Mouse (Mus musculus): ENCODE measurements at regions not wholly inside any gene's neighbourhood (a gene's known extent, or its start where the extent isn't known, plus 50 kb on each side); places are given as distances from the start of the nearest gene placed in this dataset.
A peak's percentile ranks its signal among the peaks of the same experiment; 100 is the strongest.

DNA sequence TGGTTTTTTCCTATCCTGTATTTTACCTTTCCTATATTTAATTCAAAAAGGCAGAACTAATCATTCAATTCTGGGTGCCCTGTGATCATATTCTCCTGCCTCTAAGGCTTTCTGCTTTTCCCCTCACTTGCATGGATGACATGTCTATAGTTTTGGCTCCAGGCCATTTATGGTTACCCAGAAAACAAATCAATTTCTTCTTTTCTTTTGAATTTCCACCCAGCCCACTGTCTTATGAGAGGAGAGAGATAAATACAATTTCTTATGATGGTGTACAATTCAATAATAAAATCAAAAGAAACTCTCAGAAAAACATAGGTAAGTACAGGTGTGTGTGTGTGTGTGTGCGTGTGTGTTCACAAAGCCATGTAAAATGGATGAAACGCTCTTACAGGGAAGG, 187.3 kb upstream of the Gm11146 start:
- Histone ChIP-seq H3K4me1 (replicated peaks) (peaks cover 27% of the 10 kb centered on the region), H3K9ac (replicated peaks) (no peak overlapping the region), H3K4me3 (replicated peaks) (no peak overlapping the region), H3K4me2 (replicated peaks) (no peak overlapping the region), H3K27me3 (no peaks in the 10 kb centered on the region), H3K36me3 (no peaks in the 10 kb centered on the region), H3K27ac (peak overlapping the region; percentile 90), H3K9me3 (no peaks in the 10 kb centered on the region)
- ATAC-seq, result no peak
- 64% methylated on average over 2 of the region's 2 CpGs for WGBS

GRCm38 (mm10) chr16:77788781-77789150, 186.9 kb upstream of the Gm11146 start:
- no peaks in the 10 kb centered on the region for H3K27me3 ChIP-seq
- no peak for ATAC-seq
- no peak overlapping the region for H3K4me3 ChIP-seq (replicated peaks)
- H3K27ac ChIP-seq, result peak overlapping the region; percentile 90
- no peaks in the 10 kb centered on the region for H3K36me3 ChIP-seq
- H3K9ac ChIP-seq (replicated peaks), result peak overlapping the region; percentile 44; the same call in 1 of the 2 replicates
- peaks cover 27% of the 10 kb centered on the region for H3K4me1 ChIP-seq (replicated peaks)
- 76% methylated on average over 6 of the region's 6 CpGs for WGBS
- no peak overlapping the region for H3K4me2 ChIP-seq (replicated peaks)
- no peaks in the 10 kb centered on the region for H3K9me3 ChIP-seq

DNA sequence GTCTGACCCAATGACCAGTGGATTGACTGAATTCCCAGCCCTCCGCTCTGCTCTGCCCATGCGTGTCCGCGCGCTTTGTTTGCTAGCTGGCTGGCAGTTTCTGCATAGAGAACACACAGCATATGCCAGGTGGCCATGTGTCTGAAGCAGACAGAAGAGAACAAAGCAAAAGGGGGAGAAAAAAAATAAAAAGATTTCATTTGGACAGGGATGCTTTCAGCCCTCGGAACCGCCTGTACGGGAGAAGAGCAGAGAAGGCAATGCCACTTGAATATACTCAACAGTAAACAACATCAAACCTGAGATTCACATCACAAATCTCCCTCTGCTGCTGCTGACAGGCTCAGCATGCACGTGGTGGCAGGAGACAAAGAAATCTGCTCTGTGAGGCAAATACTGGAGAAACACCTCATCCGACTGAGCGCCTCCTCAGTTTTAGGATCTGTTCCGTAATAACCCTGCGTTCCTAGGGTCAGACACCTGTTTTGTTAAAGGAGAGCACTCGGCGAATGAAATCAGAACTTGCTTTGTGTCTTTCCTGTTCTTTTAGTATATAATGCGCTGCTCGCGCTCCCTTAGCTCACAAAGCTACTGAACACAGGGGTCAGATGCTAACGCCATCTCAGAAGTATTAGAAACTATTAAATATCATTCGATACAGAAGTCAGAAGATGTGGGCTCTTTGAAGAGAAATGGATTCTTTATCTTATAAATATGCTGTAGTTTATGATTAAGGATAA, 186.3 kb upstream of the Gm11146 start:
- 30% methylated on average over 20 of the region's 20 CpGs for WGBS
- Histone ChIP-seq H3K36me3 (no peaks in the 10 kb centered on the region), H3K9me3 (no peaks in the 10 kb centered on the region), H3K4me3 (replicated peaks) (no peak overlapping the region), H3K4me2 (replicated peaks) (peak overlapping the region; percentile 35), H3K4me1 (replicated peaks) (peaks cover 27% of the 10 kb centered on the region), H3K27ac (peak overlapping the region; percentile 90), H3K27me3 (no peaks in the 10 kb centered on the region), H3K9ac (replicated peaks) (peak overlapping the region; percentile 44)
- ATAC-seq, result peak; percentile 97

- H3K27me3 ChIP-seq, result no peaks in the 10 kb centered on the region
- no peak overlapping the region for H3K9ac ChIP-seq (replicated peaks)
- H3K9me3 ChIP-seq, result no peaks in the 10 kb centered on the region
- no peaks in the 10 kb centered on the region for H3K36me3 ChIP-seq
- peaks cover 27% of the 10 kb centered on the region for H3K4me1 ChIP-seq (replicated peaks)
- H3K4me2 ChIP-seq (replicated peaks), result no peak overlapping the region
- no peak overlapping the region for H3K4me3 ChIP-seq (replicated peaks)
- no peak for ATAC-seq
- peak overlapping the region; percentile 51 for H3K27ac ChIP-seq
- 79% methylated on average over 5 of the region's 5 CpGs for WGBS
Measured at GRCm38 (mm10) chr16:77787025-77787424, 185.1 kb upstream of the Gm11146 start.

GRCm38 (mm10) chr16:77779019-77779418, 177.1 kb upstream of the Gm11146 start:
- H3K4me2 ChIP-seq (replicated peaks), result no peak overlapping the region
- WGBS, result 80% methylated on average over 1 of the region's 1 CpGs
- H3K9ac ChIP-seq (replicated peaks), result no peak overlapping the region
- no peaks in the 10 kb centered on the region for H3K4me1 ChIP-seq (replicated peaks)
- H3K36me3 ChIP-seq, result no peaks in the 10 kb centered on the region
- H3K9me3 ChIP-seq, result no peaks in the 10 kb centered on the region
- ATAC-seq, result no peak
- H3K27me3 ChIP-seq, result no peaks in the 10 kb centered on the region
- no peak overlapping the region for H3K4me3 ChIP-seq (replicated peaks)
- H3K27ac ChIP-seq, result no peak overlapping the region

- H3K27ac ChIP-seq, result no peak overlapping the region
- H3K27me3 ChIP-seq, result no peaks in the 10 kb centered on the region
- no peaks in the 10 kb centered on the region for H3K36me3 ChIP-seq
- no peak overlapping the region for H3K9ac ChIP-seq (replicated peaks)
- H3K4me2 ChIP-seq (replicated peaks), result no peak overlapping the region
- WGBS, result 78% methylated on average over 3 of the region's 3 CpGs
- H3K9me3 ChIP-seq, result no peaks in the 10 kb centered on the region
- H3K4me1 ChIP-seq (replicated peaks), result no peaks in the 10 kb centered on the region
- no peak overlapping the region for H3K4me3 ChIP-seq (replicated peaks)
- no peak for ATAC-seq
Measured at GRCm38 (mm10) chr16:77772075-77772474, 170.2 kb upstream of the Gm11146 start.

DNA sequence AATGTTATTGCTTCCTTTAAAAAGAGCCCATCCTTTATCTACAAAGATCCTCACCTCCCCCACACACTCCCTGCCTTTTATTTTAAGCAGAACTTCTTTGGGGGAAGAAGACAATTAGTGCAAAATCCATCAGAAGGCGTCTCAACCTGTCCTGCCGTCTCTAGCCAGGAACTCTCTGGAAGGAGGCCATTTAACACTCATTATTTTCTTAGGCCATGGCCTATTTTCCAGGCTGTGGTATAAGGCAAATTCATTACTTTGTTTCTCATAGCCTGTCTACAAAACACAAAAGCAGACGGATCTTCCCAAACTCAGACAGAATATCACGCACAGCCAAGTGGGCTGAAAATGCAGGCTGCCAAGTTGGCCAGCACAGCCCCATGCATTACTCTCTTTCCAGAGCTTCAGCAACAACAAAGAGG, 159.0 kb upstream of the Gm11146 start:
- Histone ChIP-seq H3K4me2 (replicated peaks) (no peak overlapping the region), H3K9me3 (no peaks in the 10 kb centered on the region), H3K9ac (replicated peaks) (no peak overlapping the region), H3K4me1 (replicated peaks) (no peaks in the 10 kb centered on the region), H3K27me3 (no peaks in the 10 kb centered on the region), H3K4me3 (replicated peaks) (no peak overlapping the region), H3K27ac (0 out of 2 replicates have a peak overlapping the region, but pooled peaks have one; percentile 80), H3K36me3 (no peaks in the 10 kb centered on the region)
- no peak for ATAC-seq
- WGBS, result 85% methylated on average over 4 of the region's 4 CpGs

DNA sequence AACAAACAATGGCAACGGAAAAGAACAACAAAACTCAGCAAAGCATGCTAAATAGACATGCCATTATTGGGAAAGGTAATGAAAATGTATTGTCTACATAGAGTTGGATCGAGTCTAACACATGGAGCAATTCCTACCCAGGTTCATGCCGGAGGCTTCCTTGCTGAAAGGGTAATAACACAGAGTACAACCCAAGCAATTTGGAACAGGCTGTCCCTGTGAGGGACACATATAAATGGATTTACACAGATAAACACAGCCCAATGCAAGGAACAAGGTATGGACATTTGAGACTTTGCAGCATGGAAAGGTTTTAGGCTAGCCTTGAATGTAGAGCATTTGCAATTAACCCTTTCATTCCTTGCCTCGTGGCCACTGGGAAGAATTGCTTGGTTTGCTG, 158.6 kb upstream of the Gm11146 start:
- H3K27me3 ChIP-seq, result no peaks in the 10 kb centered on the region
- ATAC-seq, result no peak
- no peak overlapping the region for H3K9ac ChIP-seq (replicated peaks)
- H3K9me3 ChIP-seq, result no peaks in the 10 kb centered on the region
- WGBS, result 87% methylated on average over 4 of the region's 4 CpGs
- no peaks in the 10 kb centered on the region for H3K4me1 ChIP-seq (replicated peaks)
- H3K4me3 ChIP-seq (replicated peaks), result no peak overlapping the region
- peak overlapping the region; percentile 80 for H3K27ac ChIP-seq
- no peak overlapping the region for H3K4me2 ChIP-seq (replicated peaks)
- H3K36me3 ChIP-seq, result no peaks in the 10 kb centered on the region

GRCm38 (mm10) chr16:77759997-77760396, 158.1 kb upstream of the Gm11146 start:
- H3K9ac ChIP-seq (replicated peaks), result no peak overlapping the region
- no peak overlapping the region for H3K4me2 ChIP-seq (replicated peaks)
- WGBS, result 73% methylated on average over 10 of the region's 10 CpGs
- H3K9me3 ChIP-seq, result no peaks in the 10 kb centered on the region
- H3K27ac ChIP-seq, result peak overlapping the region; percentile 80
- H3K4me3 ChIP-seq (replicated peaks), result no peak overlapping the region
- no peaks in the 10 kb centered on the region for H3K36me3 ChIP-seq
- H3K27me3 ChIP-seq, result no peaks in the 10 kb centered on the region
- peak; percentile 82 for ATAC-seq
- H3K4me1 ChIP-seq (replicated peaks), result no peaks in the 10 kb centered on the region

- no peaks in the 10 kb centered on the region for H3K27me3 ChIP-seq
- no peaks in the 10 kb centered on the region for H3K4me1 ChIP-seq (replicated peaks)
- no peak overlapping the region for H3K4me2 ChIP-seq (replicated peaks)
- no peak for ATAC-seq
- no peaks in the 10 kb centered on the region for H3K9me3 ChIP-seq
- WGBS, result 89% methylated on average over 6 of the region's 6 CpGs
- H3K9ac ChIP-seq (replicated peaks), result no peak overlapping the region
- no peak overlapping the region for H3K4me3 ChIP-seq (replicated peaks)
- no peaks in the 10 kb centered on the region for H3K36me3 ChIP-seq
- no peak overlapping the region for H3K27ac ChIP-seq
Measured at GRCm38 (mm10) chr16:77754882-77755281, 153.0 kb upstream of the Gm11146 start.

- Histone ChIP-seq H3K4me3 (replicated peaks) (no peak overlapping the region), H3K4me1 (replicated peaks) (no peaks in the 10 kb centered on the region), H3K27ac (no peak overlapping the region), H3K36me3 (no peaks in the 10 kb centered on the region), H3K9me3 (no peaks in the 10 kb centered on the region), H3K4me2 (replicated peaks) (no peak overlapping the region), H3K27me3 (no peaks in the 10 kb centered on the region), H3K9ac (replicated peaks) (no peak overlapping the region)
- 96% methylated on average over 2 of the region's 2 CpGs for WGBS
- ATAC-seq, result no peak
Measured at GRCm38 (mm10) chr16:77749474-77749873, 147.6 kb upstream of the Gm11146 start.

DNA sequence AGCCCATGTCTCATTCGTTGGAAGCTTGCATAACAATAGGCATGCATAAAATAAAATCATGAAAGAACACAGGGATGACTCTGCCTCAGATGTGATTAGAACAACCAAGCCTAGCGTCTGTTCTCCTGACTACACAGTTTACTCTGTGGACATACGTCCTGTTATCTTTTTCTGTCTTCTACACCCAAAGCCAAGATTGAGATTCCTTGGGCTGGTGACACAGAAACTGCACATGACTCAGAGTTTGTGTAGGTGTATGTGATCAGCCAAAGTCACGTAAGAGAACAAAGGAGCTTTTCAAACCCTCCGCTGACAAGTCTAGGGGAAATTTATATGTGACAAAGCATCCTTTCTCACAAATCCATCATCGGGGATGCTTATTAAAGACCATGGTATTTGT, 141.9 kb upstream of the Gm11146 start:
- Histone ChIP-seq H3K36me3 (no peaks in the 10 kb centered on the region), H3K9me3 (no peaks in the 10 kb centered on the region), H3K4me3 (replicated peaks) (no peak overlapping the region), H3K27me3 (no peaks in the 10 kb centered on the region), H3K4me1 (replicated peaks) (no peaks in the 10 kb centered on the region), H3K27ac (no peak overlapping the region), H3K9ac (replicated peaks) (no peak overlapping the region), H3K4me2 (replicated peaks) (no peak overlapping the region)
- no peak for ATAC-seq
- WGBS, result 86% methylated on average over 6 of the region's 6 CpGs

- no peak for ATAC-seq
- no peaks in the 10 kb centered on the region for H3K9me3 ChIP-seq
- no peak overlapping the region for H3K4me3 ChIP-seq (replicated peaks)
- no peak overlapping the region for H3K27ac ChIP-seq
- H3K36me3 ChIP-seq, result no peaks in the 10 kb centered on the region
- H3K4me2 ChIP-seq (replicated peaks), result no peak overlapping the region
- no peaks in the 10 kb centered on the region for H3K4me1 ChIP-seq (replicated peaks)
- no peaks in the 10 kb centered on the region for H3K27me3 ChIP-seq
- 77% methylated on average over 1 of the region's 1 CpGs for WGBS
- no peak overlapping the region for H3K9ac ChIP-seq (replicated peaks)
Measured at GRCm38 (mm10) chr16:77738821-77739220, 136.9 kb upstream of the Gm11146 start.

Measured in midbrain, embryonic 13.5 days (tissue).